Mouse (Mus musculus): Measurements from ENCODE around the gene Cdk8. TPM values are rescaled to one million over a fixed set of nuclear protein-coding genes. Genes with fewer than 3 reads are reported as not detected.

Cdk8 gene
- polyA plus RNA-seq, 1 experiment from 2014 or later: 29.8 TPM

DNA sequence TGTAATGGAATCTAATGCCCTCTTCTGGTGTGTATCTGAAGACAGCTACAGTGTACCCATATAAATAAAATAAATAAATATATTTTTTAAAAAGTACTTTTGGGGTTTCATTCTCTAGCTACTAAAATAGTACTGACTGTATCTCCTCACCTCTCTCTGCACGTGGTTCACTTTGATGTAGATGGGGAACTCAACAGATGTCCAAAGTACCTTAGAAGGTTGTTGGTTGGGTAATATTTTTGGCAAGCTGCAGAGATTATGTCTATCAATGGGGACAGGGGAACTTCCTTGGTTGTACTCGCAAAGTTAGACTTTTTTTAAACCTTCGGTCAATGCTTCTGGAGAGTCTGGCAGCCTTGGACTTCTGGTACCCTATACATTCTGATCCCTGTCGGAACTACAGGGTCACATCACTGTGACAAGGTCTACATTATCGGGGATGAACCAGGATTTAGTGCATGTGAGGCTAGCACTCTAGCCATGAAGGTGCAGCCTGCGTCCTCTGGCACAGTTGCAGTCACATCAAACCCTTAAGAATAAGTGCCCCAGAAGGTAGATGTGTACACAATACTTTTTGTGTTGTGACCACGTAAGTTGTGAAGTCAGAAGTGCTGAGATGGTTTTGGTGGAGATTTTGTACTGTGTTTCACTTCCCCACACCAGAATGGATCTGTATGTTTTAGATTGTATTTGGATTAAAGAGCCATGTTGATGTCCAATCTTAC, 14.8 kb downstream of the Cdk8 start:
- Histone ChIP-seq H3K27me3 (ENCODE audit: insufficient read depth, low read length) (no peaks in the 10 kb centered on the region), H3K27ac (ENCODE audit: low read depth) (no peak overlapping the region), H3K4me2 (no peak overlapping the region), H3K36me3 (ENCODE audit: insufficient read depth) (0 out of 2 replicates have a peak, but pooled peaks cover 3% of the 10 kb centered on the region), H3K9me3 (ENCODE audit: low read depth, low read length) (no peaks in the 10 kb centered on the region), H3K4me1 (ENCODE audit: insufficient read depth) (no peaks in the 10 kb centered on the region), H3K4me3 (ENCODE audit: low read depth, low read length) (no peak overlapping the region), H3K9ac (no peak overlapping the region)
- DNase-seq (no peak), ATAC-seq (ENCODE audit: insufficient read depth) (no peak)
- WGBS: 87% methylated on average over 7 of the region's 7 CpGs
- TF ChIP-seq CTCF (IDR thresholded peaks at IDR 0.05; ENCODE audit: low read depth): no peak

DNA sequence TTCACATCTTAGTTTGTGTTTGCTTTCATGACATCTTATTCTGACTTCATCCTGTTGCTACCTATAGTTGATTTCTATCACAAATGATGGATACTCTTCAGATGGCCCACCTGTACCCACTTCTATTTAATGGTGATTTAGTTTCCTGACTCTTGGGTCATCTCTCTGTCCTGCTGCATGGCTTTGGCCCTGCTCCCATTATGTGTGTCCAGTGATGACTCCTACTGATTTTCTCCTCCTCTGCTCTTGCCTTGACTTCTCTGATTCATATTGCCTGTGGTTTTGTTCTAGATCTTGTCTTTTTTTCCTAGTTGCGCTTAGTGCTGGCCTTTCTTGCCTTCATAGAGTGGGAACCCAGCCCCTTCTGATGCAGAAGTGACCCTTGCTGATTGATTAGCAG, 15.4 kb downstream of the Cdk8 start:
- Histone ChIP-seq H3K4me3 (ENCODE audit: low read depth, low read length) (no peak overlapping the region), H3K27me3 (ENCODE audit: insufficient read depth, low read length) (no peaks in the 10 kb centered on the region), H3K4me1 (ENCODE audit: insufficient read depth) (peaks cover under 1% of the 10 kb centered on the region; the same call in 1 of the 2 replicates), H3K4me2 (no peak overlapping the region), H3K27ac (ENCODE audit: low read depth) (no peak overlapping the region), H3K36me3 (ENCODE audit: insufficient read depth) (0 out of 2 replicates have a peak, but pooled peaks cover 3% of the 10 kb centered on the region), H3K9ac (no peak overlapping the region), H3K9me3 (ENCODE audit: low read depth, low read length) (no peaks in the 10 kb centered on the region)
- ATAC-seq (ENCODE audit: insufficient read depth) (no peak), DNase-seq (no peak)
- WGBS: 96% methylated on average over 1 of the region's 1 CpGs
- TF ChIP-seq CTCF (IDR thresholded peaks at IDR 0.05; ENCODE audit: low read depth): no peak

GRCm38 (mm10) chr5:146247709-146248108, 16.7 kb downstream of the Cdk8 start:
- ATAC-seq (ENCODE audit: insufficient read depth) (no peak), DNase-seq (no peak)
- TF ChIP-seq CTCF (IDR thresholded peaks at IDR 0.05; ENCODE audit: low read depth): no peak
- Histone ChIP-seq H3K4me3 (ENCODE audit: low read depth, low read length) (no peak overlapping the region), H3K9ac (no peak overlapping the region), H3K36me3 (ENCODE audit: insufficient read depth) (0 out of 2 replicates have a peak, but pooled peaks cover 3% of the 10 kb centered on the region), H3K9me3 (ENCODE audit: low read depth, low read length) (no peaks in the 10 kb centered on the region), H3K4me1 (ENCODE audit: insufficient read depth) (peaks cover 5% of the 10 kb centered on the region; the same call in 1 of the 2 replicates), H3K27me3 (ENCODE audit: insufficient read depth, low read length) (no peaks in the 10 kb centered on the region), H3K27ac (ENCODE audit: low read depth) (no peak overlapping the region), H3K4me2 (no peak overlapping the region)
- WGBS: 64% methylated on average over 5 of the region's 5 CpGs

DNA sequence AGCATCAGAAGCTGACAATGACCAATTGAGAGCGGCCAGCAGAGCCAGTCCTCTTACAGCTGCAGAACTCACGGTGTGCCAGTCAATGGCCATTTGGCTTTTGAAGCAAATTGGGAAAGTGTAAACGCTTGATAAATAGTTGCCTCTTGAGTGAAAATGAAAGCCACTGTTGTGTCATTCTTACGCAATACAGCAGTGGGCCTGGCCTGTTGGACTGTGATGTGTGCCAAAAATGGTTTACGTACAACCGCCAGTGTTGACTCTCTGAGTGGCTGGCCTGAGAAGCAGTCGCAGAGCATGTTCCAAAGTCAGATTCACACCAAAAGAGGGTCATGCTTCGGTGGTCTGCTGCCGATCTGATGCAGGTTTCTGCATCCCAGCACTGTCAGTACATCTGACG, 17.7 kb downstream of the Cdk8 start:
- Histone ChIP-seq H3K4me1 (ENCODE audit: insufficient read depth) (peaks cover 5% of the 10 kb centered on the region; the same call in 1 of the 2 replicates), H3K9me3 (ENCODE audit: low read depth, low read length) (no peaks in the 10 kb centered on the region), H3K4me2 (no peak overlapping the region), H3K27me3 (ENCODE audit: insufficient read depth, low read length) (no peaks in the 10 kb centered on the region), H3K36me3 (ENCODE audit: insufficient read depth) (0 out of 2 replicates have a peak, but pooled peaks cover 6% of the 10 kb centered on the region), H3K9ac (no peak overlapping the region), H3K4me3 (ENCODE audit: low read depth, low read length) (no peak overlapping the region), H3K27ac (ENCODE audit: low read depth) (no peak overlapping the region)
- 70% methylated on average over 10 of the region's 10 CpGs for WGBS
- ATAC-seq (ENCODE audit: insufficient read depth) (peak; percentile 26; the same call in 1 of the 2 replicates), DNase-seq (peak; percentile 63)
- TF ChIP-seq CTCF (IDR thresholded peaks at IDR 0.05; ENCODE audit: low read depth): no peak

- Histone ChIP-seq H3K27me3 (ENCODE audit: insufficient read depth, low read length) (no peaks in the 10 kb centered on the region), H3K27ac (ENCODE audit: low read depth) (peak overlapping the region; percentile 47; the same call in 1 of the 2 replicates), H3K36me3 (ENCODE audit: insufficient read depth) (0 out of 2 replicates have a peak, but pooled peaks cover 6% of the 10 kb centered on the region), H3K9me3 (ENCODE audit: low read depth, low read length) (no peaks in the 10 kb centered on the region), H3K4me2 (no peak overlapping the region), H3K4me3 (ENCODE audit: low read depth, low read length) (no peak overlapping the region), H3K4me1 (ENCODE audit: insufficient read depth) (peaks cover 5% of the 10 kb centered on the region; the same call in 1 of the 2 replicates), H3K9ac (no peak overlapping the region)
- ATAC-seq (ENCODE audit: insufficient read depth) (peak; percentile 57), DNase-seq (no peak)
- WGBS: 73% methylated on average over 12 of the region's 12 CpGs
- no peak for TF ChIP-seq CTCF (IDR thresholded peaks at IDR 0.05; ENCODE audit: low read depth)
Observed at GRCm38 (mm10) chr5:146250369-146251075, 19.5 kb downstream of the Cdk8 start.

GRCm38 (mm10) chr5:146251663-146252429, 20.8 kb downstream of the Cdk8 start:
- H3K9me3 ChIP-seq (ENCODE audit: low read depth, low read length): no peaks in the 10 kb centered on the region
- ATAC-seq (ENCODE audit: insufficient read depth) (peak; percentile 60; the same call in 1 of the 2 replicates), DNase-seq (peak; percentile 28)
- H3K27me3 ChIP-seq (ENCODE audit: insufficient read depth, low read length): no peaks in the 10 kb centered on the region
- H3K36me3 ChIP-seq (ENCODE audit: insufficient read depth): 0 out of 2 replicates have a peak, but pooled peaks cover 6% of the 10 kb centered on the region
- no peak overlapping the region for H3K4me2 ChIP-seq
- TF ChIP-seq CTCF (IDR thresholded peaks at IDR 0.05; ENCODE audit: low read depth): no peak
- H3K4me1 ChIP-seq (ENCODE audit: insufficient read depth): peaks cover 5% of the 10 kb centered on the region; the same call in 1 of the 2 replicates
- 0 out of 2 replicates have a peak overlapping the region, but pooled peaks have one; percentile 16 for H3K27ac ChIP-seq (ENCODE audit: low read depth)
- 55% methylated on average over 5 of the region's 5 CpGs for WGBS
- H3K4me3 ChIP-seq (ENCODE audit: low read depth, low read length): no peak overlapping the region
- no peak overlapping the region for H3K9ac ChIP-seq

All from lung, embryonic 14.5 days (tissue).